ENCODE assay signal across 15 mouse cellular contexts in genomic region chr11:79103461-79103869, GRCm38 (mm10). TPM values are rescaled to one million over a fixed set of nuclear protein-coding genes. Genes with fewer than 3 reads are reported as not detected.
DNase-seq lines count a peak whose midpoint lies in the region; ATAC-seq and TF ChIP-seq lines count a peak whose summit lies in the region.
"Had no signal": no experiment of that assay in that cellular context is flagged by ENCODE, and none has a peak within 500 bp of the region (broad histone marks: within the 10 kb centered on the region; RNA-seq: fewer than 3 reads in every experiment).

No protein-coding gene starts in this region.

- H3K4me1 ChIP-seq in hindbrain, embryonic 11.5 days (replicated peaks; ENCODE audit: control insufficient read depth, insufficient read depth, low read length): 0 out of 2 replicates have a peak, but pooled peaks cover 9% of the 10 kb centered on the region
- H3K4me1 ChIP-seq in hindbrain, postnatal 0 days (ENCODE audit: insufficient read depth, low read length): 0 out of 2 replicates have a peak, but pooled peaks cover 8% of the 10 kb centered on the region
- H3K4me1 ChIP-seq in lung, embryonic 16.5 days (replicated peaks; ENCODE audit: control insufficient read depth, insufficient read depth, low read length): peaks cover 23% of the 10 kb centered on the region
- H3K4me1 ChIP-seq in E14TG2a.4 (replicated peaks; ENCODE audit: low read depth, low read length): peaks cover 49% of the 10 kb centered on the region
- H3K4me1 ChIP-seq in intestine, embryonic 16.5 days (ENCODE audit: control insufficient read depth, insufficient read depth, low read length): peaks cover 51% of the 10 kb centered on the region
- H3K4me1 ChIP-seq in cerebellum, adult 2 months (ENCODE audit: control insufficient read depth, insufficient read depth, low read length): peaks cover 3% of the 10 kb centered on the region; the same call in 1 of the 2 replicates
- peaks cover 22% of the 10 kb centered on the region for H3K4me1 ChIP-seq in liver, embryonic 12.5 days

- 0 out of 2 replicates have a peak overlapping the region, but pooled peaks have one; percentile 5 for H3K9ac ChIP-seq in hindbrain, embryonic 11.5 days (ENCODE audit: low read depth, low read length)
- H3K9ac ChIP-seq in hindbrain, postnatal 0 days (replicated peaks; ENCODE audit: low read length): no peak overlapping the region
- H3K9ac ChIP-seq in lung, embryonic 16.5 days (ENCODE audit: low read length): no peak overlapping the region
- H3K9ac ChIP-seq in intestine, embryonic 16.5 days (ENCODE audit: low read depth, low read length): peak overlapping the region; percentile 52; the same call in 1 of the 2 replicates
- H3K9ac ChIP-seq in liver, embryonic 12.5 days: no peak overlapping the region
- H3K9ac ChIP-seq: heart, embryonic 12.5 days; hindbrain, embryonic 14.5 days; liver, embryonic 15.5 days had no signal

- no peaks in the 10 kb centered on the region for H3K9me3 ChIP-seq in hindbrain, embryonic 11.5 days (ENCODE audit: control insufficient read depth, low read length)
- no peaks in the 10 kb centered on the region for H3K9me3 ChIP-seq in hindbrain, postnatal 0 days (ENCODE audit: low read length)
- no peaks in the 10 kb centered on the region for H3K9me3 ChIP-seq in lung, embryonic 16.5 days (ENCODE audit: control insufficient read depth, low read length)
- H3K9me3 ChIP-seq in E14TG2a.4 (ENCODE audit: low read length): no peaks in the 10 kb centered on the region
- no peaks in the 10 kb centered on the region for H3K9me3 ChIP-seq in intestine, embryonic 16.5 days (ENCODE audit: control insufficient read depth, low read length)
- no peaks in the 10 kb centered on the region for H3K9me3 ChIP-seq in liver, embryonic 12.5 days (replicated peaks)
- H3K9me3 ChIP-seq: heart, embryonic 12.5 days; liver, embryonic 15.5 days had no signal

- ATAC-seq in hindbrain, embryonic 11.5 days (ENCODE audit: low FRiP score): no peak
- ATAC-seq in hindbrain, postnatal 0 days: no peak
- ATAC-seq in lung, embryonic 16.5 days (ENCODE audit: low read depth): peak; percentile 65
- peak; percentile 63 for ATAC-seq in intestine, embryonic 16.5 days
- ATAC-seq in liver, embryonic 12.5 days: no peak

- WGBS in hindbrain, embryonic 11.5 days: 71% methylated on average over 5 of the region's 5 CpGs
- WGBS in hindbrain, postnatal 0 days: 62% methylated on average over 5 of the region's 5 CpGs
- WGBS in lung, embryonic 16.5 days: 27% methylated on average over 5 of the region's 5 CpGs
- 29% methylated on average over 5 of the region's 5 CpGs for WGBS in intestine, embryonic 16.5 days
- WGBS in cerebellum, adult 2 months: 66% methylated on average over 5 of the region's 5 CpGs
- WGBS in liver, embryonic 12.5 days (ENCODE audit: insufficient replicate concordance): 60% methylated on average over 5 of the region's 5 CpGs

- no peak overlapping the region for H3K27ac ChIP-seq in hindbrain, embryonic 11.5 days (ENCODE audit: low read depth, low read length)
- H3K27ac ChIP-seq in hindbrain, postnatal 0 days: no peak overlapping the region
- no peak overlapping the region for H3K27ac ChIP-seq in lung, embryonic 16.5 days (ENCODE audit: low read length)
- no peak overlapping the region for H3K27ac ChIP-seq in intestine, embryonic 16.5 days (ENCODE audit: low read length)
- no peak overlapping the region for H3K27ac ChIP-seq in cerebellum, adult 2 months (ENCODE audit: insufficient read depth, low read length)
- H3K27ac ChIP-seq in liver, embryonic 12.5 days: no peak overlapping the region
- H3K27ac ChIP-seq: hindbrain, embryonic 14.5 days; liver, embryonic 15.5 days had no signal

- no peak overlapping the region for H3K4me2 ChIP-seq in hindbrain, embryonic 11.5 days (replicated peaks; ENCODE audit: low read depth, low read length)
- no peak overlapping the region for H3K4me2 ChIP-seq in hindbrain, postnatal 0 days (ENCODE audit: low read depth, low read length)
- peak overlapping the region; percentile 12; the same call in 1 of the 2 replicates for H3K4me2 ChIP-seq in lung, embryonic 16.5 days (ENCODE audit: low read depth, low read length)
- H3K4me2 ChIP-seq in intestine, embryonic 16.5 days (ENCODE audit: low read depth, low read length): 0 out of 2 replicates have a peak overlapping the region, but pooled peaks have one; percentile 17
- H3K4me2 ChIP-seq in liver, embryonic 12.5 days: no peak overlapping the region
- H3K4me2 ChIP-seq: heart, embryonic 12.5 days; hindbrain, embryonic 14.5 days; liver, embryonic 15.5 days had no signal

- TF ChIP-seq CTCF in hindbrain, postnatal 0 days (IDR thresholded peaks at IDR 0.05; ENCODE audit: low read depth): no peak
- no peak for TF ChIP-seq CTCF in E14TG2a.4 (conservative IDR thresholded peaks at IDR 0.05; ENCODE audit: low read length)
- no peak for TF ChIP-seq CTCF in cerebellum, adult 2 months (IDR thresholded peaks at IDR 0.05; ENCODE audit: borderline replicate concordance, insufficient read depth, low read depth, low read length)

- H3K4me3 ChIP-seq in hindbrain, embryonic 11.5 days (ENCODE audit: low read depth, low read length): no peak overlapping the region
- no peak overlapping the region for H3K4me3 ChIP-seq in hindbrain, postnatal 0 days (ENCODE audit: low read length)
- H3K4me3 ChIP-seq in lung, embryonic 16.5 days (ENCODE audit: low read length): no peak overlapping the region
- peak overlapping the region; percentile 41 for H3K4me3 ChIP-seq in E14TG2a.4 (replicated peaks; ENCODE audit: low read length)
- no peak overlapping the region for H3K4me3 ChIP-seq in intestine, embryonic 16.5 days (ENCODE audit: low read length)
- H3K4me3 ChIP-seq in cerebellum, adult 2 months (replicated peaks; ENCODE audit: insufficient read depth, low read depth, low read length): no peak overlapping the region
- H3K4me3 ChIP-seq in liver, embryonic 12.5 days: no peak overlapping the region
- H3K4me3 ChIP-seq: heart, embryonic 12.5 days; liver, embryonic 15.5 days; myocyte had no signal

- no peak for DNase-seq in hindbrain, embryonic 11.5 days (ENCODE audit: low spot score)
- no peak for DNase-seq in hindbrain, postnatal 0 days (ENCODE audit: low spot score)
- DNase-seq in lung, postnatal 10 days: no peak
- no peak for DNase-seq in cerebellum, adult 2 months
- DNase-seq: adrenal gland, postnatal 25 days; gastrocnemius, postnatal 10 days; layer of hippocampus, adult 9-11 months had no signal

- H3K27me3 ChIP-seq in hindbrain, embryonic 11.5 days (ENCODE audit: control insufficient read depth, insufficient read depth, low read length): no peaks in the 10 kb centered on the region
- no peaks in the 10 kb centered on the region for H3K27me3 ChIP-seq in hindbrain, postnatal 0 days (ENCODE audit: insufficient read depth, low read length)
- no peaks in the 10 kb centered on the region for H3K27me3 ChIP-seq in lung, embryonic 16.5 days (ENCODE audit: control insufficient read depth, insufficient read depth, low read depth, low read length)
- H3K27me3 ChIP-seq in E14TG2a.4 (ENCODE audit: insufficient read depth, low read length): no peaks in the 10 kb centered on the region
- H3K27me3 ChIP-seq in intestine, embryonic 16.5 days (replicated peaks; ENCODE audit: control insufficient read depth, insufficient read depth, low read length): no peaks in the 10 kb centered on the region
- H3K27me3 ChIP-seq in cerebellum, adult 2 months (ENCODE audit: control insufficient read depth, insufficient read depth, low read length): no peaks in the 10 kb centered on the region
- no peaks in the 10 kb centered on the region; the same call in 1 of the 2 replicates for H3K27me3 ChIP-seq in liver, embryonic 12.5 days (replicated peaks)
- H3K27me3 ChIP-seq: heart, embryonic 12.5 days; liver, embryonic 15.5 days had no signal

- H3K36me3 ChIP-seq in hindbrain, embryonic 11.5 days (ENCODE audit: control insufficient read depth, insufficient read depth, low read length): no peaks in the 10 kb centered on the region
- no peaks in the 10 kb centered on the region for H3K36me3 ChIP-seq in hindbrain, postnatal 0 days (ENCODE audit: insufficient read depth, low read length)
- H3K36me3 ChIP-seq in lung, embryonic 16.5 days (ENCODE audit: control insufficient read depth, insufficient read depth, low read length): 0 out of 2 replicates have a peak, but pooled peaks cover 3% of the 10 kb centered on the region
- H3K36me3 ChIP-seq in E14TG2a.4 (ENCODE audit: insufficient read depth, low read length): peaks cover 15% of the 10 kb centered on the region
- H3K36me3 ChIP-seq in intestine, embryonic 16.5 days (ENCODE audit: control insufficient read depth, insufficient read depth, low read length): no peaks in the 10 kb centered on the region
- peaks cover 4% of the 10 kb centered on the region for H3K36me3 ChIP-seq in liver, embryonic 12.5 days
- H3K36me3 ChIP-seq: liver, embryonic 15.5 days had no signal

- no peak for TF ChIP-seq POLR2A in cerebellum, adult 2 months (IDR thresholded peaks at IDR 0.05; ENCODE audit: borderline replicate concordance, insufficient read depth, low read length)

RNA-seq across cellular contexts. Expression of gene Ksr1, which starts 42.7 kb away (rescaled TPM):
- 3.9 and 4.3 TPM in 2 replicates for polyA plus RNA-seq in hindbrain, embryonic 11.5 days (2014; fragmentation: Nextera tagmentation; extraction: Ambion mirVana)
- total RNA-seq in hindbrain, postnatal 0 days (2014; rRNA removed): 48.0 and 51.3 TPM in 2 replicates
- 1.9 and 2.5 TPM in 2 replicates for polyA plus RNA-seq in hindbrain, postnatal 0 days (2015; fragmentation: Nextera tagmentation; extraction: Ambion mirVana)
- 3.3 and 3.7 TPM in 2 replicates for polyA plus RNA-seq in lung, embryonic 16.5 days (2015; fragmentation: Nextera tagmentation; extraction: Ambion mirVana)
- polyA plus RNA-seq in intestine, embryonic 16.5 days (2015; fragmentation: Nextera tagmentation; extraction: Ambion mirVana): 4.1 and 4.6 TPM in 2 replicates
- 22.4 and 23.2 TPM in 2 replicates for polyA plus RNA-seq in cerebellum, adult 2 months (2012; rRNA removed)
- 2.4 and 3.1 TPM in 2 replicates for polyA plus RNA-seq in liver, embryonic 12.5 days (2016; fragmentation: Nextera tagmentation; extraction: Ambion mirVana)

Comparison
In these comparisons a context has a peak if more than half of its experiments do, and no peak if none do; other contexts are left out.
1. H3K9ac ChIP-seq: peak in hindbrain, embryonic 11.5 days (single experiment) and intestine, embryonic 16.5 days (single experiment); none in hindbrain, postnatal 0 days (single experiment), lung, embryonic 16.5 days (single experiment) and liver, embryonic 12.5 days (single experiment).
2. ATAC-seq: peak in lung, embryonic 16.5 days (single experiment) and intestine, embryonic 16.5 days (single experiment); none in hindbrain, embryonic 11.5 days (single experiment), hindbrain, postnatal 0 days (single experiment) and liver, embryonic 12.5 days (single experiment).
3. H3K4me2 ChIP-seq: peak in lung, embryonic 16.5 days (single experiment) and intestine, embryonic 16.5 days (single experiment); none in hindbrain, embryonic 11.5 days (single experiment), hindbrain, postnatal 0 days (single experiment) and liver, embryonic 12.5 days (single experiment).